Mouse (Mus musculus): ENCODE results near the gene Adgrl3. TPM values are rescaled to one million over a fixed set of nuclear protein-coding genes. Genes with fewer than 3 reads are reported as not detected.

The Adgrl3 gene
- total RNA-seq, 2 experiments from 2014 or later = not detected

DNA sequence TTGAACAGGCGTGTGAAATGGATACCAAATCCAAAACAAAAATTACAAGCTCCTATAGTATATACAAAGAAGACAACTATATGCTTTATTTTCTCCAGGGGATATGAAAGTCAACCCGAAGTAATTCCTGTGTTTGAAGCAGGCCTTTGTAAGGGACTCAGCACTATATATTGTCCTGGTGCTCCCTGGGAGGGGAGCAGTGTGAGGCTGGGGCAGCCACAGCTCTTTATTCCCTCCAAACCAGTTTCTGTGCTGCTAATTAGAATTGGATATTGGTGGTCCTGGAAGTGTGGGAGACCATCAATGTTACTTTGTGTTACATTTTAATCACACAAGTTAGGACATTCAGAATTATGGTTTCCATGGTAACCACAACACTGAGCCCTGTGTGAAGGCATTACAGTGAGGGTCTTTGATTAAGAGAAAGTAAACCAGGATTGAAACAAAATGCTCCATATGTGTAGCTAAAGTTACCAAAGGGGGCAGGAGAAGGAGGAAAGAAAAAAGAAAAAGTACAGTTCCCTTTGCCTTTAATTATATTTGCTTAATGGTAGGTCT is 198.6 kb downstream of the Adgrl3 start:
- no peak for ATAC-seq (replicated peaks; ENCODE audit: low FRiP score, low TSS enrichment, poor library complexity, severe bottlenecking)

DNA sequence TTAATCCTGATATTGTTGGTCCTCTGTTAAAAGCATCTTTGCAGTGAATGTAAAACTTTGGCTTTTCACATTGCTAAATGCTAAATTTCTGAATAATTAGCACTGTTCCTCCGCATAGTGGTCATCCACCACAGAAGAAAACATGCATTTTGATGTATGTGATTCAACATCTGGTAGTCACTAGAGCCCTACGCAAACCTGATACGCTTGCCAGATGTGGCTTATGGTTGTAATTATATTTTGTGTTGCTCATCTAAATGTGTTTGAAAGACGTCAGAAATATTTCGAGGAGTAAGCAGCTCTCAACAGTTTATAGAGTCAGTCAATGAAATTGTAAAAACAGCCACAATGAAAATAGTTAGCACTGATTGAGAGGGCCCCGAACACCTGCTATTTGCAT is 204.5 kb downstream of the Adgrl3 start:
- ATAC-seq (replicated peaks; ENCODE audit: low FRiP score, low TSS enrichment, poor library complexity, severe bottlenecking) = no peak

DNA sequence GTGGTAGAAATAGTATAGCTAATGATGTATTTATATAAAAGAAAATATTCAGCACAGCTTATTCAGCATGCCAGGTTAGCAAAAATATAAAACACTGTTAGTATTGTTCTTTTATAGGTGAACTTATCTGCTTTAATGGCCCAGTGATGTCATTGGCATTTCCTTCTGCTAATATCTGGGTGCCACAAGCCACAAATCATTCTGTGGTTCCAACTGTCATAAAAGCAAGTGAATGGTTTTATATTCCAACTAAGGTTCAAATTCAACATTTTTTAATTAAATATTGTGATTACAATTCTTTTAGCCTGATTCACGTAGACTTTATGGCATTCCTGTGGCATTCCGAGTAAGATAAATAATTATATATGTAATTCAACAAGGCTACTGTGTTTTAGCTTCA is 205.5 kb downstream of the Adgrl3 start:
- ATAC-seq (replicated peaks; ENCODE audit: low FRiP score, low TSS enrichment, poor library complexity, severe bottlenecking) = no peak

DNA sequence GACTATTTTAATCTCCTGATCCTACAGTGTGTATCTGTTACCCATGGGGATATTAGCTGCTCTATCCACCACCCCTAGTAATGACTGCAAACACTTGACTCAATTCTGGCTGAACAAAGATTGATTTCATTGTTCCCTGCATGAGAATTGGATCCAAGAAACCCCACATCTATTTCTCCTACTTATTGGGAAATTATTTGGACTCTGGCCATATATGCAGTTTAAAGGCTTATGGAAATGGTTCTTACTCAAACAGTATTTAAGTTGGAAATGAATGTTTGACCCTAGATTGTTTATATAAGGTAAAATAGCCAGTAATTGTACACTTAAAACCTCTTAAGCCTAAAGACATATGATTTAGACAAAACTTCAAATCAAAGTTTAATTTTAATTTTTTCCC is 207.3 kb downstream of the Adgrl3 start:
- ATAC-seq (replicated peaks; ENCODE audit: low FRiP score, low TSS enrichment, poor library complexity, severe bottlenecking) = no peak

DNA sequence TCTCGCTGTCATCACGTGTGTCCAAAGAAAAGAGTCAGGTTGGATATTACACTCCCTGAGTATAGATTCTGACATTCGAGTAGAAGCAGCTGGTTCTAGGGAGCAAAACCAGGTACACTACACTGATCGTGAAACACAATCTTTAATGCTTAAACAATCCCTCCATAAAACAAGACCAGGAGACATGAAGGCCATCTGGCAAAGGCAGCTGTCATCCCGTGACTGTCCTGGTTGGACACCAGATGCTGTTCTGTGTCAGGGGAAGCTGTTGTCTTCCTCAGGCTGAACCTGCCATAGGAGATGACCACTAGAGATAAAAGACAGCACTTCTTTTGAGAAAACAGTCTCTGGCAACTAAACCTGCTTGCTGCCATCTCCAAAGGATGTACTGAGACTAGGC is 228.8 kb downstream of the Adgrl3 start:
- no peak for ATAC-seq (replicated peaks; ENCODE audit: low FRiP score, low TSS enrichment, poor library complexity, severe bottlenecking)

DNA sequence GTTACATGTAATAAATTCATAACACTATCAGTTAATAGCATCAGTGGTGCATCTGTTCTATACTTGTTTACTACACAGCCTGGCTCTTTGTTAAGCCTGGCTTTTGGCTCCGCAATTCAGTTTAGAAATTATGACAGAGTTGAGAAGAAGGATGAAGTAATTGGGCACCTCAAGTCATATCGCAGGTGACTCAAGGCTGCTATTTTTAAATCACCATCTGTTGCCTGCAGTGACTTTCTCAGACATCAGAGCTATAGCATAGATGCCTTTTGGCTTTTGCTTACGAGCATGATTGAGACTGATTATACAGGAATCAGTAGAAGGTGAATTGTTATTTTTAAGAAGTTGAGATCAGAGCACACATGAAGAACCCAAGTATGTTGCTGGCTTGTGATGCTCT is 236.2 kb downstream of the Adgrl3 start:
- no peak for ATAC-seq (replicated peaks; ENCODE audit: low FRiP score, low TSS enrichment, poor library complexity, severe bottlenecking)

DNA sequence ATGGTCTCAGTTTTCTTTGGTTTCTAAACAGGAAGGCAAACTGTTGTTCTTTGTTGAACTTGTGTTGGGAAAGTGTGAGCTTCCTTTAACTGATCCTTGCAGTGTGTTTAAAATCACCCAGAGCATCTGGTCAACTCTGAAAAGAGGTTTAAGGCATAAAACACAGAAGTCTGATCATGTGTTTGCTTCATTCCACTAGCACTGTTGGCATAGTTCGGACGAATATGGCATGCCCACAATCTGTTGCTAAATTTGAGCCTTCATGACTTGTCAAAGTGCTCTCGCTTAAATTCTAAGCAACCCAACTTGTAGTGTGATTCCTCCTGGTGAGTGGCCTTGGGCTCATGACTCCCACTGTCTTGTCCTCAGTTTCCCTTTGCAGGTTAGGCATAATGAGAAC is 249.8 kb downstream of the Adgrl3 start:
- no peak for ATAC-seq (replicated peaks; ENCODE audit: low FRiP score, low TSS enrichment, poor library complexity, severe bottlenecking)

DNA sequence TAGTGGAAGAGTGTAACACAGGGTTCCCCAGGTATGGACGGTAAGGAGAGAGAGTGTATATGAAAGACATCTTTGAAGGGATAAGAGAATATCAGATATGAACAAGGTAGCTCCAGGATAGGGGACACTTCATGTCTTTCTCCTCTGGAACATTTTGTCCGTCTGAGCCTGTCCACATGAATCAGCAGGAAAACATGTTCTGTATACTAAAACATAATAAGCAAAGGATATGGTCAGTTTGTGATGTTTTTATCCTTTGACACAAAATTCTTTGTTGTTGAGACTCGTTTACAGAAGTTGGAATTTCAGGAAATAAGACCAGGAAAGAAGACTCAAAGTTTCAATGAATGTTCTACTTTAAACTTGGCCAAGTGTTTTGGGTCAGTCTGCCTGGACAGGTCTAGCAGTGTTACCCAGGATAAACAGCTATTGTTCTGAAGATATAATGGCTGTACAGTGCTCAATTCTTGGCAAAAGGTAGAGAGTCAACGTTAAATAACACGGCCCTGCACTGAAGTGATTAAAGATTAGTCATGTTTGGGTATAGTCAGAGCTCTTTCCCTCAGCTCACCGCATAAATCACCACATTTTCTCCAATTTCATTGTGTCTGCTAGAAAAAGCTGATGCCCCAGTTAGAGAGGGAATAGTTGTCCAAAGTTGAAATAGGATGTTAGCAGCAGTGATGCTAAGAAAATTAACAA is 255.6 kb downstream of the Adgrl3 start:
- no peak for ATAC-seq (replicated peaks; ENCODE audit: low FRiP score, low TSS enrichment, poor library complexity, severe bottlenecking)

DNA sequence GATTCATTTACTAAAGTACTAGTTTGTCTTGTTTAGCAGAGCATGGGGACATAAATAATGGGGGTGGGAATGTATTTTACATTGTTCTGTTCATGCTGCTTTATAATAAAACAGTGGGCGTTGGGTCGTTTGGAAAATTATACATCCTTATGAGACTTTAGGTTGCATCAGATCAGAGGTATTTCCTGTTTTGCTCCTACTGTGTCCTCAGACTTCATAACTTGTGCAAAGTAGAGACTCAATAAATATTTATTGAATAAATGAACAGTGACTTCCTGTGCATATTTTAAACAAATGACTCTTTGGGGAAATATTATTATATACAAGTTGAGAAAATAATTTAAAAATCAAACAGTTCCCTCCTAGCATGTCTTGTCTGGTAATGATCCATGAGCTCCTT is 259.3 kb downstream of the Adgrl3 start:
- ATAC-seq (replicated peaks; ENCODE audit: low FRiP score, low TSS enrichment, poor library complexity, severe bottlenecking) = no peak

DNA sequence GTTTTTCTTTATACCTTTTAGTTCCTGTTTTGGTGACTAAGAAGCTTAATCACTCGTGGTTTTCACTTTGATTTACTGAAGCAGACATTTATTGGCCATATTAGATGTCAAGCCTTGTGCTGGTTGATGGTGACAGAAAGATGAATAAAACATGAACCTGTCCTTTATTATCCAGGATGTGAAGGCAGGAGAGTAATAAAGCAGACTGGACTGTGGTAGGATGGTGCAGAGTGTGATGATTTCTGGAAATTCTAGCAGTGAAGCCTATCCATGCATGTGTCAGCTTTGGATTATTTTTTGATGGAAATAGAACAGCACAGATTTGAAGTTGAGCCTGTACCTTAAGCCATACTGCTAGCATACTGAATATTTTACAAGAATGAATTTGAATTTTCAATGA is 265.7 kb downstream of the Adgrl3 start:
- ATAC-seq (replicated peaks; ENCODE audit: low FRiP score, low TSS enrichment, poor library complexity, severe bottlenecking) = no peak

DNA sequence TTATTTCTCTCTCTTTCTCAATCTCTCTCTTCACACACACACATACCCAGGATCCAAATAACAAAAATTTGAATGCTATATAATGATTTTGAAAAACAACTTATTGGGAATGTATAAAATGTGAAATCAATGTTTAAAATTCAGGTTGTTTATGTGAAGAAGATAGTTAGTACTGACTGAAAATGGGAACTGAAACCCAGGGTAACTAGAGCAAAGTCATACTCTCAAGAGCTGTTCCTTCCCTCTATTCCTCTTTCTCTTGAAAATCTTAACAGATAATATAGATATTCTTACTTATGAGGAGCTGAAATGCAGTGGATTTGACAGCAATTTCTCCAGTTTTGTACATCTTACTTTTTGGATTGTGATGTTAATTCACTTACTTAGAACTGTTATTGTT is 281.9 kb downstream of the Adgrl3 start:
- no peak for ATAC-seq (replicated peaks; ENCODE audit: low FRiP score, low TSS enrichment, poor library complexity, severe bottlenecking)

DNA sequence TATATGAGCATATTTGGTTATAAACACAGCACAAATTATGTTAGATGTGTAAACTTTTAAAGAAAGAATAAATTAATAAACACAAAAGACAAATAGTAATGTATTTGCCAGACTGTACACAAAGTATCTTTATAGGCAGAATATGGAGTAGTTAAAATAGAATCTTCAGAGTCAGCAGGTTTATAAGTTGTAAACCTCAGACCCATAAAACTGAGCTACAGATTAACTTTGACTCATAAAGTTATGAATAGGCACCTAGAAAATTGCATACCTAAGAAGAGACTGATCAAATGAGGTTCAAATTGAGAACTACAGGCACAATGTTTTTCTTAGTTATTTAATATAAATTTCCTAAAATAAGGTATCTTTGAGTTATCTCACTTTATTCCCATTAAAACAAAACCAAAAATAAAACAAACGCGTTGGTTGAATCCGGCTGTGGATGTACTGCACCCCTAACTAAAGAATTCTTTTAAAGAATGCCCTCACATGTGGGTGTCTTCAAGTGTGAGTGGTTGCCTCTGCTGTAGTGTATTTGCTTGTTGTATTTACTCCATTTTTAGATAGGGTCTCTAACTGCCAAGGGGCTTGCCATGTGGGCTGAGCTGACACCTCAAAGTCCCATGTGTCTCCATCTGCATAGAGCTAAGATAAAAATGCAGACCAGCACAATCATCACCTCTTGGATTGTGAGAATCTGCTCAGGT is 297.6 kb downstream of the Adgrl3 start:
- ATAC-seq (replicated peaks; ENCODE audit: low FRiP score, low TSS enrichment, poor library complexity, severe bottlenecking) = no peak

DNA sequence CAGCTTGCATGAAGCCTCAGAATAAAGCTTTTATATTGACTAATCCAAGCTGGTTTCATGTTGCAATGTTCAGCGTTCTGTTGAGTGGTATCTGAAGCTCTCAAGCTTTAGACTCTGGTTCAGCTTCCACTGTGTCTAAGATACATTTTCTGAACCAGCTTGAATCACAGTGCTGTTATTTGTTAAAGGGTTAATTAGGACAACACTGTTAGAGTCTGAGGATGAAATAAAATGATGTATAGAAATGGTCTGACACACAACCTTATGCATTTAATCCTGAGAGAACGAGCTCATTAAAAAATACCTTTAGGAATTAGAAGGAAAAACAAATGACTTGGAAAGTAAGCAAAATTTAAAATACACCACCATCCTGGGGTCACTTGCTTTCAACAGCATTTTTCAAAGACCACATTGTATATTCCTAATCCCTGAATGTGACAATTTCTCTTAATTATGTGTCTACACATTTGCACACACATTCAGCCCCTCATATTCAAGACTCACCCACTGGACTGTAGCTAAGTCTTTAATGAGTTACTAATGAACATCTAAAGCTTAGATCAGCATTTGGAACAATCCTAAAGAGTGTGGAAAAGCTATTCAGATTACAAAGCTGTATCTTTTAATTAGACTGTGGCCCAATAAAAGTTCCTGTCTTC is 301.5 kb downstream of the Adgrl3 start:
- no peak for ATAC-seq (replicated peaks; ENCODE audit: low FRiP score, low TSS enrichment, poor library complexity, severe bottlenecking)

DNA sequence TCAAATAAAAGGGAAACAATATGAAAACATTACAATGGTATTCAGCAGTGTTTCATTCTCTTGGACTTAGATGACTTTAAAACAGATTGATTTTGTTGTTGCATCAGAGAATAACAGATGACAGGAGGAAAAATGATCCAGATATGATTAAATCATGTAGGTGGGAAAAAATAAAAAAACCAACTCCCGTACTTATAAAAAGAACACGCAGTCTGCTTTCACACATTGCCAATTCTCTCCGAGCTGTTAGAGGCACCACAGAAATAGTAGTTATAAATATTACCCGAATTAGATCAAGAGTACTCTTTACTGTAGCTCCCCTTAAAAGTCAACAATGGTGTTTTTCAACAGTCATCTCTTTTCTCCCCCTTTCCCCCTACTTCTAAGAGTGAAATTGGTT is 302.1 kb downstream of the Adgrl3 start:
- ATAC-seq (replicated peaks; ENCODE audit: low FRiP score, low TSS enrichment, poor library complexity, severe bottlenecking) = no peak

DNA sequence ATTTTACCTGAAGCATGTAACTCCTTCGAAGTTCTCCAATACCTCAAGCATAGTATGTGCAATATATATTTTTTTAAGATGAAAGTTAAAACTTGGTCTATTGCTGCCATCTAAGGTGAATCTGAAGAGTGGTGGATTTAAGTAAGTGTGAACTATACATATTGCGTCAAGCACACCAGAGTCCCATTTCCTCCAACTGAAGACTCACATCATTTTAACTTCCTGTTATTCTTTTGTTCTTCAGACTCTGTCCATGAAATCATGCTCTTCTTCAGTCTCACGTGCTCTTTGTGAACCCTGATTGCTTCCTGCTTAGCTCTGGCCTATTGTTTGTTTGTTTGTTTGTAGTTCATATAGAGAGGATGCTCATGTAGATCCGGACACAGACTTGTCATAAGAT is 307.0 kb downstream of the Adgrl3 start:
- no peak for ATAC-seq (replicated peaks; ENCODE audit: low FRiP score, low TSS enrichment, poor library complexity, severe bottlenecking)

DNA sequence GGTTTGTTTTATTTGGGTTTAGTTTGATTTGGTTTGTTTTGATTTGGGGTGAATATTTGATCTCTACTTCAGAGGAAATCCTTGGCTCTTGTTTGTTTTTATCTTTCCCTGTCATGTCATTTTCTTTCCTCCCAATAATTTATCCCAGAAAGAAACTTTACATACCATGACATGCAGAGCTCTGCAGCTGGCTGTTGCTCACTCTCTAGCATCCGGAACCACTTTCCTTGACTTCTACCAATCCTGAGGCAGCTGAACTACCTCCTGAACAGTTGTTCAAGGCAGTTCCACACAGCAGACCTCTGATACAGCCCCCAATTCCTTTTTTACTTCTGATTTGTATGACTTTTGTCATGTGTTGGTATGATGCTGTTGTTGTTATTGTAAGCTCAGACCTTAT is 307.5 kb downstream of the Adgrl3 start:
- no peak for ATAC-seq (replicated peaks; ENCODE audit: low FRiP score, low TSS enrichment, poor library complexity, severe bottlenecking)

DNA sequence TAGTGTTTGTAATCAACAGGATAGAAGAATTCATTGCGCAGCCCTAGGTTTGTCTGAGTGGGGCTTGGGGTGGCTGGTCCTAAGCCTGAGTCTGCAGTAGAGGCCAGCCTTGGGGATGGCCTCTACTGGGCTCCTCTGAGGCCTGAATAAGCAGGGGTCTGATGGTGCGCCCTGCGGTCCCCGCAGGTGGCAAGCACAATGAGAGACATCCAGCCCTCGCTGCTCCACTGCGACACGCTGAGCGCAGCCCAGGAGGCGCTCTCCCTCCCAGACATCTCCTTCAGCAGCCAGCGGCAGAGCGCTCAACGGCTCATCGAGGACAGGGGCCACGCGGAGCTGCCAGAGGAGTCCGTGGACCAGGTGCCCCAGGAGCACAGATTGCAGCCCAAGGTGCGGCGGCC is 309.6 kb downstream of the Adgrl3 start:
- ATAC-seq (replicated peaks; ENCODE audit: low FRiP score, low TSS enrichment, poor library complexity, severe bottlenecking) = no peak

DNA sequence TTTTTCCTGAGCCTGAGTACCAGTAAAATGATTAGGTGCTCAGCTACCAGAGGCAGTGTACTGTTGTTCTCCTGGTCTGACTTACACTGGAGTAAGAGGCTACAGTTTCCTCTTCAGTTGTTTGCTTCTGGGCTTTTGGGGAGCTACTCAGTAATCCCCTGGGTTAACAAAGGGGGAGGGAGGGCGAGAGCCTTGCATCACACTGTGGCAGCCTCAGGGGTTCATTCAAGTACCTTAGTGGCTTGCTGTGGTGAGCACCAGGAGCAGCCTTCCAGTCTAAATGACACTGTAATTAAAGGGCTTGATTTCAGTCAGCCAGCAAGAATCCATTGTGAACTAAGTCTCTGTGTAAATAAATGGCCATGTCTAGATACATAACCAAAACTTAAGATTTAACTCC is 324.4 kb downstream of the Adgrl3 start:
- no peak for ATAC-seq (replicated peaks; ENCODE audit: low FRiP score, low TSS enrichment, poor library complexity, severe bottlenecking)

DNA sequence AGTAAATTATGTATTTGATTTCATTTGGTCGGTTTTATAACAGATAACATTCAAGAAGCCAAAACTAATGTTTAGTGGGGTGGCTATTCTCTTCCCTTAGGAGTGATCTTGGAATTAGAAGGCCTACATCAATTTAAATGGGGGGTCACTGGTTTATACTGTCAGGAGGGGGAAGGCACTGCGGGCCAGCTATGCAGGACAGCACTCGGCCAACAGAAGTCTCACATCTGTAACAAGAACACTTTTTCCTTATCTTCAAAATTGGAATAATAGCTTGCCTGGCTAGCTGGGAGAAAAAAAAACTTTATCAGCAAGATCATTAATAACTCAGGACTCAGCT is 325.1 kb downstream of the Adgrl3 start:
- ATAC-seq (replicated peaks; ENCODE audit: low FRiP score, low TSS enrichment, poor library complexity, severe bottlenecking) = no peak

DNA sequence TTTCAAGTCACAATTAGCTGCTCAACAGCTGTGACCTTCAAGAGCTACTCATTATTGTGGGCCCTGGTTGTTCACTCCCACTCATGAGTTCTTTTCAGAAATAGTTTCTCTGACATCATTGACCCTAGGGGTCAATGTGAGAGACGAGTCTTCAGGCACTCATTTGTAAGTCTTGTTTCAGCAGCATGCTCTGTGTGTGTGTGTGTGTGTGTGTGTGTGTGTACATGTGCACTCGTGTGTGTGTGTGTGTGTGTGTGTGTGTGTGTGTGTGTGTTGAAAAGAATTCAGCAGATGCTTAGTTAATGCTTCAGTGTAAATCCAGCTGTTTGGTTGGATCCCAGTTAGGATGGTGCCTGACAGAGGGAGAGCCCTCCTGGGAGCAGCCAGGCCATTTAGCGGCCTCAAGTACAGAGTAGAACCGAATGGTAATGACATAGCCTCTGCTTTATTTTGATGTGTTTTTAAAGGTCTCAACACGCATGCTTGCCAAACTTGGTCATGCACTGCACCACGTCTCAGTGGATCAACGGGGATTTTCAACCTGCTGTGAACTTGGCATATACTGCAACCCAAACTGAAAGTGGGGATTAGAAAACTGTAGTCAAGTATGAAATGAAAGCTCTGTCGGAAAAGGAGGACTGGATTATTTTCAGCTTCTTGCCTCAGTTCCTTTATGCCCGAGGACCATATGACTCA is 325.6 kb downstream of the Adgrl3 start:
- ATAC-seq (replicated peaks; ENCODE audit: low FRiP score, low TSS enrichment, poor library complexity, severe bottlenecking) = no peak

All from megakaryocyte-erythroid progenitor cell, adult 5-6 weeks (primary cell).